Mouse (Mus musculus) adrenal gland, postnatal 4 days (tissue): ENCODE data around the gene Hspbap1. TPM values are rescaled to one million over a fixed set of nuclear protein-coding genes. Genes with fewer than 3 reads are reported as not detected.

Experiments used
- DNase-seq, 2 experiments: peaks; one replicate each; pipeline ENCODE4 v3.0.0; 2021 to 2022; ENCODE audit warnings: low spot score in 2 of 2, mixed read lengths in 2 of 2
- total RNA-seq, 2 experiments: library from RNA; stranded (reverse); gene quantifications; 2 replicates each; pipeline ENCODE4 v1.2.3; 2021

Hspbap1 gene
- total RNA-seq, 2 experiments from 2014 or later: 5.4 to 5.6 TPM

- no peak for DNase-seq
Observed at GRCm38 (mm10) chr16:35871898-35872297, 101.7 kb downstream of the Hspbap1 start.

GRCm38 (mm10) chr16:35872410-35873006 is 102.3 kb downstream of the Hspbap1 start:
- no peak for DNase-seq

- DNase-seq: peak; percentile 28 to 43
Observed at GRCm38 (mm10) chr16:35874416-35874815, 104.2 kb downstream of the Hspbap1 start.

Other genes starting within 250 kb of the Hspbap1 start
- gene Sema5b, start 229.2 kb upstream of the Hspbap1 start, total RNA-seq: 10 to 100 TPM; 11.1 to 11.7 TPM
- 10 to 100 TPM; 30.6 to 33.0 TPM for gene Dirc2, start 1.0 kb upstream of the Hspbap1 start, total RNA-seq
- 10 to 100 TPM; 10.8 to 11.1 TPM for gene Parp14, start 101.2 kb downstream of the Hspbap1 start, total RNA-seq
- 10 to 100 TPM; 17.7 to 18.4 TPM for gene Parp9, start 168.1 kb downstream of the Hspbap1 start, total RNA-seq
- 10 to 100 TPM in 1 of 2 experiments, 1 to 10 TPM in 1; 9.4 to 12.4 TPM for gene Dtx3l, start 168.8 kb downstream of the Hspbap1 start, total RNA-seq
- gene Kpna1, start 208.4 kb downstream of the Hspbap1 start, total RNA-seq: 10 to 100 TPM; 49.9 to 58.6 TPM